Mouse (Mus musculus) lung, adult 2 months (tissue): ENCODE results near the gene Cdk5r1.

Experiments
- CTCF ChIP-seq: fragments of 200-500 bp; IDR thresholded peaks from 2 replicates; pipeline ENCODE4 v1.5.1; 2011; ENCODE audit warnings: mild to moderate bottlenecking, low read length, control low read depth; ENCODE audit not compliant: insufficient read depth
- POLR2A ChIP-seq: fragments of 200-500 bp; IDR thresholded peaks from 2 replicates; pipeline ENCODE4 v1.6.1; 2011; ENCODE audit warnings: low read depth, mild to moderate bottlenecking, control low read depth, low read length, borderline replicate concordance; ENCODE audit errors: extremely low read depth

- TF ChIP-seq CTCF (no peak), POLR2A (no peak)
These were observed 8.9 kb downstream of the Cdk5r1 start for GRCm38 (mm10) chr11:80485622-80486206.
